Mouse (Mus musculus) erythroblast, embryonic 14.5 days (primary cell): ENCODE data around the gene Dctn2. TPM values are rescaled to one million over a fixed set of nuclear protein-coding genes. Genes with fewer than 3 reads are reported as not detected.
A peak's percentile ranks its signal among the peaks of the same experiment; 100 is the strongest.

Experiments used
- H3K27me3 ChIP-seq: 2 replicates; pipeline ENCODE4 v1.6.1; 2012; ENCODE audit warnings: inconsistent platforms; ENCODE audit not compliant: control insufficient read depth
- H3K36me3 ChIP-seq: 2 replicates; pipeline ENCODE4 v1.6.1; 2012; ENCODE audit warnings: mild to moderate bottlenecking, inconsistent platforms; ENCODE audit not compliant: control insufficient read depth
- H3K4me1 ChIP-seq: 2 replicates; pipeline ENCODE4 v1.6.1; 2012; ENCODE audit warnings: inconsistent platforms; ENCODE audit not compliant: control insufficient read depth
- H3K4me3 ChIP-seq: replicated peaks from 2 replicates; pipeline ENCODE3; 2012; ENCODE audit warnings: moderate library complexity, mild to moderate bottlenecking, inconsistent platforms
- H3K9me3 ChIP-seq: 2 replicates; pipeline ENCODE4 v1.6.1; 2012; ENCODE audit warnings: low read length, inconsistent platforms, mixed read lengths; ENCODE audit not compliant: control insufficient read depth
- GATA1 ChIP-seq: IDR thresholded peaks from 2 replicates; pipeline ENCODE4 v1.6.1; 2012; ENCODE audit warnings: low read length, inconsistent platforms, mixed read lengths
- TAL1 ChIP-seq: IDR thresholded peaks from 3 replicates; pipeline ENCODE4 v1.6.1; 2012; ENCODE audit warnings: low read length, inconsistent platforms, mixed read lengths
- polyA plus RNA-seq: library from polyadenylated mRNA; stranded (reverse); fragments of >175 nt; gene quantifications from 2 replicates; pipeline ENCODE4 v1.2.3, GENCODE M21; 2012

Dctn2 gene
- polyA plus RNA-seq: 15.3 and 16.5 TPM in 2 replicates

DNA sequence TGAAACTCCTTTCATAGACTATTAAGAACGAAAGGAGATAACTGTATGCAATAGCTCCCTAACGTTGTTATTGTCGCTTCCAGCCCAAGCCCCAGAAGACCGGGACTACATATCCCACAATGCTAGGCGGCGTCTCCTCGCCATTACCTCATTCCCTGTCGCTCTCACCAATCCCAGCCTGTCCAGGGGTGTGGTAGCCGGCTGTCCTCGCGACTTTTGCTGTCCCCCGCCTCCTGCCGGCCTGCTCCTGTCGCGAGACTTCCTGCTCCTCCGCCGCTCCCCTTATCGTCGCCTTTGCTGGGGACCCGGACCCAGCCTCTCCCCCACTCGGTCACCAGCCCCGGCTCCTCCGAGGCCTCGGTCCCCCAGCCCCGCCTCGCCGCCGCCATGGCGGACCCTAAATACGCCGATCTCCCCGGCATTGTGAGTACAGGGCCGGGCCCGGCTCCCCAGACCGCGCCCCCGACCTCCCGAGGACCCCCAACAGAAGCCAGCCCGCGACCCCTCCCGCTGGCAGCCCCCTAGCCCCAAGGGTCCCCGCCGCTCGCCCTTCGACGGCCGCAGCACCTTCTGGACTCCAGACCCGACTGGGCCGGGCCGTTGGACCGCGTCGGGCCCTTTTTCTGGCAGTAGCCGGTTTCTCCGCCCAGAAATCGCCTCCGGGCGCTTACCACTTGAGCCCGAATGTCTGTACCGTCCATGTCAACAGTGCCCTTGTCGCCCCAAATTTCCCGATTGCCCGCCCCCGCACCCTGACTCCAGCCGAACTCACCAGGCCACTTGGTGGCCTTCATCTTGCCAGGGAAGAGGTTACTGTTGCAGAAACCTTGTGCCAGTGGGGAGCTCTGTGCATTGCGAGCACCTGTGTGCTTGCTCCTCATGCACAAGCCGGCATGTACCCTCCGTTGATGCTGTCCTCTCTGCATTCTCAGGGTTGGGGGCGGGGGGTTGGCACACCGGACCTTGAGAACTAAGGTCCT is at the start of gene Dctn2:
Gene Dctn2, plus strand, starts transcription at position 257 of the 980 bp plus-strand sequence.
- H3K4me1 ChIP-seq: peaks cover 53% of the 10 kb centered on the region
- peak within 1 kb of the TSS; percentile 93 for H3K4me3 ChIP-seq
- peak; percentile 57 for TF ChIP-seq GATA1
- no peak for TF ChIP-seq TAL1
- H3K27me3 ChIP-seq: peaks cover 31% of the 10 kb centered on the region
- peaks cover 39% of the 10 kb centered on the region for H3K36me3 ChIP-seq
- no peaks in the 10 kb centered on the region for H3K9me3 ChIP-seq

DNA sequence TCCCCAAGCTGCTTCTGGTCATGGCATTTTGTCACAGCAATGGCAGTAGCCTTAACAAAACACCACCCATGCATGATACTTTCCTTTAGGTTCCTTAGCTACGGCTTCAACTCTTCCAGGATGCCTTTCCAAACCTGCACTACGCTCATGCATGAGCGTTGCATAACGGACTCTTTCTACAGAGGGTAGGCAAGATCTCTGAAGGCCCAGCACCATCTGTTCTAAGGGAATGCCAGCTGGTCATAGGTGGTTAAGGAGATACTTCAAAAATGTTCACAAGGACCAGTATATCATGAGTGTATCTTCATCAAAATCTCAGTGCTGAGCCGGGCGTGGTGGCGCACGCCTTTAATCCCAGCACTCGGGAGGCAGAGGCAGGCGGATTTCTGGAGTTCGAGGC is 49.7 kb upstream of the Dctn2 start:
- Histone ChIP-seq H3K27me3 (no peaks in the 10 kb centered on the region), H3K9me3 (peaks cover 2% of the 10 kb centered on the region), H3K36me3 (no peaks in the 10 kb centered on the region), H3K4me1 (peaks cover 48% of the 10 kb centered on the region), H3K4me3 (no peak overlapping the region)
- no peak for TF ChIP-seq GATA1
- TF ChIP-seq TAL1: no peak

DNA sequence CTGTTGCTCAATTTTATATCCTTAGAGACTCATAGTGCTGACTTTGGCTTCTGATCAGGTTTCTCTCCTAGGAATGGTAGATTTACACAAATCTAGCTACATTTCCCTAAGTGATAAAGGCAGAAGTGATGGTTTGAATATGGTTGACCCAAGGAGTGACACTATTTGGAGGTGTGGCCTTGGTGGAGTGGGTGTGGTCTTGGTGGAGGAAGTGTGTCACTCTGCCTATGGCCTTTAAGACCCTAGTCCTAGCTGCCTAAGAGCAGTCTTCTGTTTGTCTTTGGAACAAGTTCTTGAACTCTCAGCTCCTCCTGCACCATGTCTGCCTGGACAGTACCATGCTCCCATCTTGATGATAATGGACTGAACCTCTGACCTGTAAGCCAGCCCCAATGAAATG is 49.0 kb upstream of the Dctn2 start:
- Histone ChIP-seq H3K36me3 (no peaks in the 10 kb centered on the region), H3K27me3 (no peaks in the 10 kb centered on the region), H3K4me3 (no peak overlapping the region), H3K9me3 (peaks cover 2% of the 10 kb centered on the region), H3K4me1 (peaks cover 43% of the 10 kb centered on the region)
- TF ChIP-seq GATA1 (no peak), TAL1 (no peak)

DNA sequence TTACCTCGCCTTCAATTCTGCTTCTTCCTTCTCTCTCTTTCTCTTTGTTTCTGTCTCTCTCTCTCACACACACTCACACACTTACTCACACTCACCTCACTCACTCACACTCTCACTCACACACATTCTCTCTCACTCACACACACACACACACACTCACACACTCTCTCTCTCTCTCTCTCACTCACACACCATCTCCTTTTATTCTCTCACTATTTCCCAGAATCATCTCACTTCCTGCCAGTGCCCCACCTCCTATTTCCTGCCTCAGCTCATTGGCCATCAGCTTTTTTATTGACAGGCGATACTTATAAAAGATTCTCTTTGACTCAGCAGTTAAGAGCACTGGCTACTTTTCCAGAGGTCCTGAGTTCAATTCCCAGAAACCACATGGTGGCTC is 47.8 kb upstream of the Dctn2 start:
- peaks cover 2% of the 10 kb centered on the region for H3K9me3 ChIP-seq
- no peak overlapping the region for H3K4me3 ChIP-seq
- H3K36me3 ChIP-seq: no peaks in the 10 kb centered on the region
- H3K27me3 ChIP-seq: 0 out of 2 replicates have a peak, but pooled peaks cover 6% of the 10 kb centered on the region
- TF ChIP-seq GATA1 (no peak), TAL1 (no peak)
- peaks cover 38% of the 10 kb centered on the region for H3K4me1 ChIP-seq

DNA sequence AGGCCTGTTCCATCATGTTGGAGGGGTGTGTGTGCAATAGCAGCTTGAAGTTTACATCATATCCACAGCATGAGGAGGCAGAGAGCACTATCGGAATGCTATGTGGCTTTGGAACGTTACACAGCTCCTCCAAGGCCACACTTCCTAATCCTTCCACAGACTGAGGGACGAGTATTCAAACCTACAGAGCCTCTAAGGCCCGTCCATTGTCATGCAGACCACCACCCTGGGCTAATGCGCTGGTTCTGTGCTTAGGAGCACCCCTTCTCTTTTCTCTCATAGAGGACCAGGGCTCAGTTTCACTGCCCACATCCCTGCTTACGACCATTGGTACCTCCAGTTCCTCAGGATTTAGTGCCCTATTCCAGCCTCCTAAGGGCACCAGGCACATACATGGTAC is 41.0 kb upstream of the Dctn2 start:
- Histone ChIP-seq H3K27me3 (peaks cover 34% of the 10 kb centered on the region), H3K9me3 (peaks cover 2% of the 10 kb centered on the region), H3K4me3 (no peak overlapping the region), H3K36me3 (no peaks in the 10 kb centered on the region), H3K4me1 (peaks cover 20% of the 10 kb centered on the region)
- TF ChIP-seq GATA1: no peak
- TF ChIP-seq TAL1: no peak

DNA sequence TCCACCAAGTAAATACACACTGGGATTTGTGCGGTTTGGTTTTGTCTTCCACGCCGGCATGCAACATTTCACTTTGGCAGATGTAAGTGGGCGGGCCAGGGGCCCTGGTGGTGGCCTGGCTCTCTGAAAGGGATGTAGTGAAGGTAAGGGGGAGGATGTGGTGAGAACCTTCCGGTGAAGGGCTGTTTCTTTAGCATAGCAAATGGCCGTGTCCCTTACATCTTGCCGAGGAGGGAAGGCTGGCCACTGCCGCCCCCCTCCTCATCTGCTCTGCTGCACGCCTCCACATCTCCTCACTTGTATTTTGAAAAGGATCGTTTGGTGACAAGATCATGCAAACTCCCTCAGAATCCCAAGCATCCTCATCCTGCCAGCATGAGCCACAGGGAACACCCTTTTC is 40.4 kb upstream of the Dctn2 start:
- Histone ChIP-seq H3K9me3 (no peaks in the 10 kb centered on the region), H3K4me1 (peaks cover 26% of the 10 kb centered on the region), H3K27me3 (peaks cover 35% of the 10 kb centered on the region), H3K4me3 (no peak overlapping the region), H3K36me3 (no peaks in the 10 kb centered on the region)
- TF ChIP-seq TAL1 (no peak), GATA1 (no peak)

DNA sequence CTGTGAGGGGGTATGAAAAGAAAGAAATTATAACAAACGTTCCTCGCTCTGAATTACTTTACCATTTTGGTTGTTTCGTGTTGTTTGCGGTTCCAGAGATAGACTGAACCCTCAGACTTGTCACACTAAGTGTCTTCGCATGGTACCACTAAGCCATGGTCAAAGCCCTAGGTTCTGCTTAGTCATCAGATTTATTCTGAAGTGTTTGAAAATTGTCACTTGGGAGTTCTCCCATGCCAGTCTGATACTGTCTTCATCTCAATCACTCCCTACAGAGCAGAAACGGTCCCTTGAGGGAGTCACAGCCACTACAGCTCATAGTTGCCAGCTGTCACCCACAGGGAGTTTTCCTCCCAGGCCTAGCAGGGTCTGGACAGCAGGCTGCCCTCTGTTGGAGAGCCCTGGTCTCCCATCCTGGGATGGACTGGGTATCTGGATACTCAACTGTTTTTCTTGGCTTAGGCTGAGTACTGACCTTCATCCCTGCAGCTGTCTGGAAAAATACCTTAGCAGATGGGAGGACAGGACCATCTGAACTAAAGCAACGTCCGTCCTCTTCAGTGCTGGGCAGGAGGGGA is 39.8 kb upstream of the Dctn2 start:
- peaks cover 31% of the 10 kb centered on the region for H3K4me1 ChIP-seq
- peaks cover 38% of the 10 kb centered on the region for H3K27me3 ChIP-seq
- no peaks in the 10 kb centered on the region for H3K9me3 ChIP-seq
- TF ChIP-seq TAL1 (no peak), GATA1 (no peak)
- H3K4me3 ChIP-seq: no peak overlapping the region
- no peaks in the 10 kb centered on the region for H3K36me3 ChIP-seq

DNA sequence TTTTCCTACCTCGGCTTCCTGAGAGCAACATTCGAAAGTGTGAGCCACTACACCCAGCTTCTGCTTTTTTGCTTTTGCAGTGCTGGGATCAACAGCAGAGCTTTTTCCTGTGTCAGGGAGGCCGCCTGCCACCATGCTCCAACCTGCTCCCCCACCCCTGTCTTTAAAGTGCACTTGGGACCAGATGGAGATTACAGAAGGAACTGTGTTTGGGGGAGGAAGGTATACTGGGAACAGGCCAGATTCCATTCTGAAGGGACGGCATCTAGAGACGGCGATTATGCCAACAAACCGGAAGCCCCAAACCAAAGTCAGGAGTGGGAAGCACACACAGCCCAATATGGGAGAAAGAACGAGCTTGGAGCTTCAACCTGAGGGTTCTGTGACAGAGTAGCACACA is 39.0 kb upstream of the Dctn2 start:
- no peak for TF ChIP-seq GATA1
- no peak for TF ChIP-seq TAL1
- H3K4me1 ChIP-seq: peaks cover 31% of the 10 kb centered on the region
- H3K27me3 ChIP-seq: peaks cover 38% of the 10 kb centered on the region
- no peaks in the 10 kb centered on the region for H3K36me3 ChIP-seq
- H3K4me3 ChIP-seq: no peak overlapping the region
- H3K9me3 ChIP-seq: no peaks in the 10 kb centered on the region

DNA sequence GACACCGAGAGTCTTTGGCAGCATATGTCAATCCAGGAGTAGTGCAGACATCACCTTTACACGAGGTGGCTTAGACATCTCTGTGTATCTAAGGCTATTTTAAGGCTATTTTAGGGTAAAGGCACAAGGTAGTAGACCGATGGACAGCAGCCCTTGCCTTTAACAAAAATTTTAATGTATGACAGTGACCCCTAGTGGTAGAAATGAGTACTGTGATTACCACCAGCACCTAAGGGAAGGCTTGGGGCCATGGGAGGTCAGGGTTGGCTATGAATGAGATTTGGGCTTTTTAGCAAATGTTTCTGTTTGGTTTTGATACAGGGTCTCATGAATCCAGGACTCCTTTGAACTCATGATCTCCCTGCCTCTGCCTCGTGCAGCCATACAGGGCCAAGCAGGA is 37.3 kb upstream of the Dctn2 start:
- Histone ChIP-seq H3K4me1 (peaks cover 26% of the 10 kb centered on the region), H3K27me3 (peaks cover 32% of the 10 kb centered on the region), H3K4me3 (no peak overlapping the region), H3K9me3 (no peaks in the 10 kb centered on the region; the same call in 1 of the 2 replicates), H3K36me3 (no peaks in the 10 kb centered on the region)
- TF ChIP-seq GATA1 (no peak), TAL1 (no peak)
